Mouse (Mus musculus) cerebellum, adult 2 months (tissue): ENCODE results near the gene Mcf2l. TPM values are rescaled to one million over a fixed set of nuclear protein-coding genes. Genes with fewer than 3 reads are reported as not detected.

Experiments
- DNase-seq, 2 experiments: peaks; one replicate each; pipeline ENCODE4 v3.0.0; 2021
- H3K27ac ChIP-seq: fragments of 200-500 bp; 2 replicates; pipeline ENCODE4 v1.5.1; 2012; ENCODE audit warnings: low read length, control low read depth, inconsistent platforms; ENCODE audit not compliant: insufficient read depth
- H3K27me3 ChIP-seq: fragments of 200-500 bp; 2 replicates; pipeline ENCODE4 v1.6.1; 2012; ENCODE audit warnings: inconsistent platforms, mild to moderate bottlenecking, low read length, moderate library complexity; ENCODE audit not compliant: control insufficient read depth, insufficient read depth
- H3K4me1 ChIP-seq: fragments of 200-500 bp; 2 replicates; pipeline ENCODE4 v1.6.1; 2011; ENCODE audit warnings: low read length; ENCODE audit not compliant: control insufficient read depth, insufficient read depth
- H3K4me3 ChIP-seq: fragments of 200-500 bp; replicated peaks from 2 replicates; pipeline ENCODE3; 2011; ENCODE audit warnings: mild to moderate bottlenecking, low read depth, low read length, control low read depth; ENCODE audit not compliant: insufficient read depth
- CTCF ChIP-seq: fragments of 200-500 bp; IDR thresholded peaks from 2 replicates; pipeline ENCODE4 v1.5.1; 2011; ENCODE audit warnings: low read depth, mild to moderate bottlenecking, control low read depth, low read length, moderate library complexity, borderline replicate concordance; ENCODE audit not compliant: insufficient read depth
- POLR2A ChIP-seq: fragments of 200-500 bp; IDR thresholded peaks from 2 replicates; pipeline ENCODE4 v1.6.1; 2011; ENCODE audit warnings: low read length, control low read depth, borderline replicate concordance; ENCODE audit not compliant: insufficient read depth
- WGBS: fragments of 180-500 bp; shearing (Covaris S2); methylation state at CpG from one replicate; pipeline ENCODE4 v1.1.7; 2018; 5-methylcytosine and 5-hydroxymethylcytosine counted together
- polyA plus RNA-seq: library from polyadenylated mRNA; depleted of rRNA; stranded (reverse); fragments of >200 nt; gene quantifications from 2 replicates; pipeline ENCODE4 v1.2.3, GENCODE M21; 2012

The Mcf2l gene
- polyA plus RNA-seq, 1 experiment, result 158 TPM

DNA sequence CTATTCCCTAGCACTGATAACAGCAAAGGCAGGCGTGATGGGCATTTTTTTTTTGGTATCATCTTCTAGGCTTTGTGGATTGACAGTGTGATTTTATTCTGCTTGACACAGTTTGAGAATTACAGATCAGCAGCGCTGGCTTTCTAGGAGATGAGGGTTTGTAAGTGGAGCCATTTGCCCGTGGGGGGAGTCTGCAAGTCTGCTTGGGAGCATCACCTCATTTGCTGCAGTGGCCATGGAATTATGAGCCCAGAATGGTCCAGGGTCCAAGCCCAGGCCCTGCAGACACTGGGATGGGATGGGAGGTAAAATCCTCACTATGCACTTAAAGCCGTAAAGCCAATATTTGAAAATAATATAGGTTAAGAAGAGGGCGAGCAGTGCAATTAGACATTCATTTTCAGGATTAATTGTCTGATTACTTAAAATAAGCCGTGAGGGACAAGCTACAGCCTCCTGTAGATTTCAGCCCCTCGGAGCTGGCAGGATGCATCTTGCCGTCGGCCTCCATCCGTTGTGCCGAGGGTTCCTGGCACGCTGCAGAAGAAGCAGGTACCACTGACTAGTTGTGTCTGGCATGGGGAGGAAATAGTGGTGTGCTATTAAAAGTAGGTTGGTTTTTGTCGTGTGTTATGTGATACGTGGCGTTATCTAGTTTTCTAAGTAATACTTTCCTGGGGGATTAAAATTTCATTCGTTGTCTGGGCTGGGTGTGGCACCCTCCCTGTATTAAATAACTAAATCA, 42.7 kb downstream of the Mcf2l start:
- H3K27me3 ChIP-seq, result no peaks in the 10 kb centered on the region
- peak; percentile 61 to 66 for DNase-seq
- peaks cover 30% of the 10 kb centered on the region for H3K4me1 ChIP-seq
- TF ChIP-seq CTCF (no peak), POLR2A (peak; percentile 36; the same call in 1 of the 2 replicates)
- peak overlapping the region; percentile 98 for H3K27ac ChIP-seq
- 8% methylated on average over 16 of the region's 16 CpGs for WGBS
- peak overlapping the region; percentile 85 for H3K4me3 ChIP-seq

DNA sequence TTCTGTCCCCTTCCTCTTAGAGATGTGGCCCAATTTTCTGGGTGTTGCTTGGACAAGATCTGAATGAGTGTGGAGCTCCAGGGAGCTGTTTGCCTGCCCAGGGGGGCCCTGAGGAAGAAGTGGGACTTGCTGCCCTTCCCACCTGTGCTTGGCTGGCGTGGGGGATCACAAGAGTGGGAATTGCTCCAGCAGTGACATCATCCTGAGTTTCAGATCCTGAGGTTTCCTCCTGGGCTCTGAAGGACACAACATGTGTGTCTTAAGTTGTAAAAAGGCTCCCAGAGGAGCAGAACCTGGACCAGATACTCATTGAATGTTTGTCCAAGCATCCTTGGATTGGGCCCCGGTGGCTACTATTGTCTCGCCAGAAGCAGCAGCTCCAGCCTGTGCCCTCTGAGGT, 43.4 kb downstream of the Mcf2l start:
- TF ChIP-seq CTCF (no peak), POLR2A (no peak)
- peak overlapping the region; percentile 98 for H3K27ac ChIP-seq
- peak; percentile 69 to 71 for DNase-seq

DNA sequence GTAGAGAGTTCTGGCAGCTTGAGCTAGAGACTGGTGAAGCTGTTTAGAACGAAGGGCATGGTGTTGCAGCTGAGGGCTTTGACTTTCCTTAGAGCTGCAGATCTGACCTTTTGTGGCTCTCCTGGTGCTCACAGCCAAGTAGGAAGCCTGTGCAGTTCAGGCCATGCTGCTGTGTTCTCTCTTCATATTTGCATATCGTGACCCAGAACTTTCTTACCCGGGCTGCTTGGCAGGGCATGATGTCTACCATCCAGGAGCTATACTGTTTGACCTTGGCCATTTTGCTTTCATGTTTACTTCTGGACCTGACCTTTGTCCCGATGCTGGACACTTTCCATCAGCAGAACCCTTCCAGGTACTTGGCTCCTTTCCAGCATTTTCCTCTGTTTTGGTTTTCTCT, 44.2 kb downstream of the Mcf2l start:
- peaks cover 36% of the 10 kb centered on the region for H3K4me1 ChIP-seq
- WGBS, result 19% methylated on average over 4 of the region's 4 CpGs
- H3K27me3 ChIP-seq, result no peaks in the 10 kb centered on the region
- H3K4me3 ChIP-seq, result peak overlapping the region; percentile 85
- TF ChIP-seq CTCF (no peak), POLR2A (no peak)
- peak in 1 of 2 experiments; percentile 46 for DNase-seq
- peak overlapping the region; percentile 98 for H3K27ac ChIP-seq

More for the DNA sequence above, 43.4 kb downstream of the Mcf2l start:
- peaks cover 33% of the 10 kb centered on the region for H3K4me1 ChIP-seq
- no peaks in the 10 kb centered on the region for H3K27me3 ChIP-seq
- WGBS, result 8% methylated on average over 3 of the region's 3 CpGs
- H3K4me3 ChIP-seq, result peak overlapping the region; percentile 85

DNA sequence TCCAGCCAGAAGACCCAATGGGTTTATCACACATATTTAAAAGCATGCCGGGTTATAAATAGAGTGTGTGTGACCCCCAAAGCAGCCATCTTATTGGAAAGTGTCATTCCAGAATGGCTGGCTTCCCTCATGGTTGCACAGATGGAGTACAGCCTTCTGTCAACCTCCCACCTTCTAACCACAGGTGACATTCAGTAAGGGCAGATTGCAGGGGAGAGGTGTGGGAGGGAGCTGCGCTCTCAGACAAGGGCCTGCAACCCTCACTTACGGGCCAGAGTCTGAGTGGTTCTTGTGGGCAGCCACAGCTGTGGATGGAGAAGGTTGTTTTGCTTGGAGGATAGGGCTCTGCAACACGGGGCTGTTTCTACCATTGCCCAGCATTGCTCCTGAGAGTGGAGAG, 47.0 kb downstream of the Mcf2l start:
- peaks cover 47% of the 10 kb centered on the region for H3K4me1 ChIP-seq
- peak in 1 of 2 experiments; percentile 50 for DNase-seq
- WGBS, result 18% methylated on average over 4 of the region's 4 CpGs
- H3K27me3 ChIP-seq, result no peaks in the 10 kb centered on the region
- TF ChIP-seq CTCF (no peak), POLR2A (no peak)
- H3K27ac ChIP-seq, result peak overlapping the region; percentile 57
- no peak overlapping the region for H3K4me3 ChIP-seq

DNA sequence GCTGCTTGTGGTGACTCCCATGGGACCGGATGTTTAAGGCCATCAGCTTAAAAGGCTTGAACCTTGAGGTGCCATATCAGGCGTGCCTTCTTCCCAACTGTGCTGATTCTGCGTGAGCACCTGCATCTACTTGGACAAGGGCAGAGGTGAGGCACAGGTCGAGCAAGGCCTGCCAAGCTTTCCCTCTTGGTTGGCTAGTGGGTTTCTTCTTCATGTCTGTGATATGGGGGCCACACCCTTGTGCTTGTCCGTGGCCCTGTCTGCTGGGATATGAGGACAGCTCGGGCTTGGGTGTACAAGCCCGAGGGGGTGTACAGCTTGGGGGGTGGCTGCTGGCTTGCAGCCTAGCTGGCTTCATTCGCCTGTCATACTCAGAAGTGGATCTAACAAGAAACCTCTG, 51.4 kb downstream of the Mcf2l start:
- no peak overlapping the region for H3K4me3 ChIP-seq
- no peaks in the 10 kb centered on the region for H3K27me3 ChIP-seq
- peaks cover 66% of the 10 kb centered on the region for H3K4me1 ChIP-seq
- 66% methylated on average over 8 of the region's 8 CpGs for WGBS
- TF ChIP-seq CTCF, result no peak
- no peak for TF ChIP-seq POLR2A
- no peak for DNase-seq
- peak overlapping the region; percentile 31; the same call in 1 of the 2 replicates for H3K27ac ChIP-seq

DNA sequence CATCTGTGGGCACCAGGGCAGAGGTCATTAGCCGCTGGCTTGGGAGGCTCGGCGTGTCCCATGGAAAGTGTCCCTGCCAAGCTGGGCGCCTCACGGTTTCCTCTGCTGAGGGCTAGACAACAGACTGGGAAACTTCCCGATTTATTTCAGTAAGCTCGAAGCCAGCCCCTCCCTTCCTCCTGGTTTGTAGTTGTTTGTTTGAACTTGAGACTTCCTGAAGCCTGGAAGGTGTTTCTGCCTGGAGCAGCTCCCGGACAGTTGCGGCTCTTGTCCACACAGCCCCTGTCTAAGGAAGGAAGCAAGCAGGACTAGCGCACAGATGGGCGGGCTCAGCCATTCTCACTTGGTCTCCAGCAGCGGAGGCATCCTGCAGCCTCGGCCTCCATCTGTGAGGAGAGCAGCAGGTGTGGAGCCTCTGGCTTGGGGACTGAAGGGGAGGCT, 52.4 kb downstream of the Mcf2l start:
- Histone ChIP-seq H3K27me3 (no peaks in the 10 kb centered on the region), H3K27ac (peak overlapping the region; percentile 80), H3K4me3 (no peak overlapping the region), H3K4me1 (peaks cover 64% of the 10 kb centered on the region)
- peak in 1 of 2 experiments; percentile 56 for DNase-seq
- 24% methylated on average over 13 of the region's 13 CpGs for WGBS
- TF ChIP-seq CTCF (no peak), POLR2A (0 out of 2 replicates have a peak, but pooled peaks have one; percentile 9)

DNA sequence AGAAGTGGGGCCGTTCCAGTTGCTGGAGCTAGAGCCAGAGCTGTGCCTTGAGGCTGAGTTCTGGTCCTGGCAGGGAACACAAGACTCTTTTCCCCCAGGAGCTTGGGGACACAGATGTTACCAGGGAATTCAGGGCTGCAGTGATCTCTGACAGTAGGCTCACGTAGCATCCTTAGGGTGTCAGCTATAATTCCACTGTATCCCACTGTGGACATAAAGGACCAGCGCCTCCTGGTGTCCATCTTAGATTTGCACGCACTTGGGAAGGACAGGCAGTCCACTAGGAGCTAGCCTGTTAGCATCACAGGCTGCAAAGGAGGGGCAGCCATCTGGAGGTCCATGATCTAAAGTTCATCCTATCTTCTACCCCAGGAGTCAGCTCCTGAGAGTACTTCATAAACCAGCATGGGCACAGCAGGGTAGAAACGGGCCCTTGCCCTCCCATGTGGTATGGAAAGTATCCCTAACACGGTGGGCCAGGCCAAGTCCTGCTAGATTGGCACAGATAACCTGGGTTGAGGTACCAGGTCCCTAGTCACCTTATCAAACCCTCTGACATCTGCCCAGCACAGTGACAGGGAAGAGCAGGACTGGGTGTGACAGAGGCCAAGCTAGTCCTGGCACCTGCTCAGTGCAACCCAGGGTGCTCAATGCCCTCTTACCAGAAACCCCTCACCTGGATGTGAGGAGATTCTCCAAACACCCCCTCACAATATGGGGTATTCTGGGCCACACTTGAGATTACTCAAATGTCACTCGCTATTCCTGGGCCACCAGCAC, 53.8 kb downstream of the Mcf2l start:
- H3K4me1 ChIP-seq, result peaks cover 72% of the 10 kb centered on the region
- TF ChIP-seq POLR2A (no peak), CTCF (peak; percentile 86)
- WGBS, result 20% methylated on average over 7 of the region's 7 CpGs
- DNase-seq, result peak; percentile 83 to 86
- no peaks in the 10 kb centered on the region for H3K27me3 ChIP-seq
- peak overlapping the region; percentile 74 for H3K27ac ChIP-seq
- H3K4me3 ChIP-seq, result no peak overlapping the region
